Mouse (Mus musculus): ENCODE data around the gene Ptger4. TPM values are rescaled to one million over a fixed set of nuclear protein-coding genes. Genes with fewer than 3 reads are reported as not detected.

The Ptger4 gene
- polyA plus RNA-seq (2015; fragmentation: Nextera tagmentation; extraction: Ambion mirVana): 2.8 and 3.5 TPM in 2 replicates

GRCm38 (mm10) chr15:5243959-5244905, at the start of gene Ptger4:
Gene Ptger4 (minus strand): TSS chr15:5244187.
- no peak within 1 kb of the TSS for H3K27ac ChIP-seq
- no peaks in the 10 kb centered on the region for H3K36me3 ChIP-seq
- H3K4me3 ChIP-seq: peak within 1 kb of the TSS; percentile 54
- under 1% methylated on average over 61 of the region's 61 CpGs for WGBS
- ATAC-seq (ENCODE audit: low FRiP score): peak; percentile 95
- peak within 1 kb of the TSS; percentile 97 for H3K4me2 ChIP-seq
- peaks cover 71% of the 10 kb centered on the region for H3K27me3 ChIP-seq
- H3K4me1 ChIP-seq (replicated peaks): peaks cover 31% of the 10 kb centered on the region
- H3K9me3 ChIP-seq: no peaks in the 10 kb centered on the region
- peak within 1 kb of the TSS; percentile 71 for H3K9ac ChIP-seq

DNA sequence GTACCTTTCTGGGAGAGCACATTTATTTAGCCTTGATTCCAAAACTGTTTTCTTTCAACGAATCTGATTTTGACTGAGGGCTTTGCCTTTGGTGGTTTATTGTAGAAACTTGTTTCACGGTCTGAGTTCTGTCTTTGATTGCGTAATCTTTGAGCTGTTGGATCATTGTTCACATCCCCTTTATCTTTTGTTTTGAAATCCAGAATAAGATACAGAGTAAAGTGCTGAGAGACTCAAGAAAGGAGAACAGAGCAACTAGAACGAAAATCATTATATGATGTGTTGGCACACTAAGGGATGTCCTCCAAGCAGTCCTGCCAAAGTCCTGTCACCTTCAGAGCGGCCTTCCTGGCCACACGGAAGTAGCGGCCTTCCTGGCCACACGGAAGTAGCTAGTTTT, 44.4 kb upstream of the Ptger4 start:
- no peak for ATAC-seq (ENCODE audit: low FRiP score)
- 88% methylated on average over 8 of the region's 8 CpGs for WGBS
- H3K36me3 ChIP-seq: no peaks in the 10 kb centered on the region

GRCm38 (mm10) chr15:5287072-5287471, 43.1 kb upstream of the Ptger4 start:
- Histone ChIP-seq H3K27me3 (no peaks in the 10 kb centered on the region), H3K27ac (no peak overlapping the region), H3K36me3 (no peaks in the 10 kb centered on the region), H3K4me1 (replicated peaks) (no peaks in the 10 kb centered on the region), H3K4me2 (no peak overlapping the region), H3K9ac (no peak overlapping the region), H3K9me3 (no peaks in the 10 kb centered on the region), H3K4me3 (no peak overlapping the region)
- ATAC-seq (ENCODE audit: low FRiP score): no peak
- 79% methylated on average over 5 of the region's 5 CpGs for whole genome bisulfite sequencing

More for the DNA sequence above, 44.4 kb upstream of the Ptger4 start:
- no peak overlapping the region for H3K27ac ChIP-seq
- no peak overlapping the region for H3K9ac ChIP-seq
- H3K4me2 ChIP-seq: no peak overlapping the region
- no peaks in the 10 kb centered on the region for H3K9me3 ChIP-seq
- no peaks in the 10 kb centered on the region for H3K4me1 ChIP-seq (replicated peaks)
- H3K27me3 ChIP-seq: no peaks in the 10 kb centered on the region
- H3K4me3 ChIP-seq: no peak overlapping the region

DNA sequence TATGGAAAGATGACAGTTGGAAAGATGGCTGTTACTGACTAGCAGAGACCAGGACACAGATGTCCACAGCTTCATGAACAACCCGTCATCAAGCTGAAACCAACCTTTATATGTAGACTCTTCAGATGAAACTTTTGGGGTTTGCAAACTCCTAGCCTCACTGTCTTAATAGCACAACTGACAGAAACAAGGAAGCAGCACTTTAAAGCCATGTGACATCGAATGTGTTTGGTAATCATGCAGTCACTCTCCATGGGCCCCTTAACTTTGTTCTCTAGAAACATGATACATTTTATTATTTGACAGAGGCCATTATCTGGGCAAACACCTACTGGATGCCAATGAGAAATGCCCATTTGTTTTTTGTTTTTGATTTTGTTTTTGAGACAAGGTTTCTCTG, 37.3 kb upstream of the Ptger4 start:
- H3K9ac ChIP-seq: no peak overlapping the region
- 0 out of 2 replicates have a peak, but pooled peaks cover 6% of the 10 kb centered on the region for H3K9me3 ChIP-seq
- H3K36me3 ChIP-seq: no peaks in the 10 kb centered on the region
- H3K4me1 ChIP-seq (replicated peaks): no peaks in the 10 kb centered on the region
- H3K27me3 ChIP-seq: no peaks in the 10 kb centered on the region
- 92% methylated on average over 2 of the region's 2 CpGs for WGBS
- no peak overlapping the region for H3K4me2 ChIP-seq
- H3K4me3 ChIP-seq: no peak overlapping the region
- H3K27ac ChIP-seq: no peak overlapping the region
- ATAC-seq (ENCODE audit: low FRiP score): no peak

- no peaks in the 10 kb centered on the region for H3K4me1 ChIP-seq (replicated peaks)
- no peak for ATAC-seq (ENCODE audit: low FRiP score)
- H3K9me3 ChIP-seq: 0 out of 2 replicates have a peak, but pooled peaks cover 6% of the 10 kb centered on the region
- no peak overlapping the region for H3K4me2 ChIP-seq
- no peaks in the 10 kb centered on the region for H3K27me3 ChIP-seq
- 75% methylated on average over 4 of the region's 4 CpGs for WGBS
- H3K4me3 ChIP-seq: no peak overlapping the region
- no peak overlapping the region for H3K27ac ChIP-seq
- H3K9ac ChIP-seq: no peak overlapping the region
- H3K36me3 ChIP-seq: no peaks in the 10 kb centered on the region
These were observed 35.8 kb upstream of the Ptger4 start for GRCm38 (mm10) chr15:5279831-5280230.

GRCm38 (mm10) chr15:5278525-5278924, 34.5 kb upstream of the Ptger4 start:
- Histone ChIP-seq H3K36me3 (no peaks in the 10 kb centered on the region), H3K27me3 (no peaks in the 10 kb centered on the region), H3K9ac (no peak overlapping the region), H3K9me3 (0 out of 2 replicates have a peak, but pooled peaks cover 6% of the 10 kb centered on the region), H3K4me3 (no peak overlapping the region), H3K4me1 (replicated peaks) (no peaks in the 10 kb centered on the region), H3K4me2 (no peak overlapping the region), H3K27ac (no peak overlapping the region)
- no peak for ATAC-seq (ENCODE audit: low FRiP score)

DNA sequence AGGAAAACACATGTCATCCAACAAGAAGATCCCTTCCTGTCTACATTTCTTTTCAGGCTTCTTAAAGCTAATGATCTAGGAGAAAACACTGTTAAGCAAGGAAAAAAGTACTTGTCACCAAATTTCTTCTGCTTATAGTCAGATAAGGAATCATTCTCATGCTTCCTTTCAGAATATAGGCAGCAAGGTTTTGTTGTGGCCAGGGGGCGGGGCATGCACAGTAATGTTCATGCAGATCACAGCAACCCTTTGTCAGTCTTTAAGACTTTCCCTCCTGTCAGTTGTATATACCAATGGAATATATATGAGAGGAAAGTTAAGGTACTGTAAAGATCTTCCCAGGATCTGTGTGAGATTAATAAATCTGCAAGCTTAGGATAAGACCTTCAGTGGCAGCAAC, 30.0 kb upstream of the Ptger4 start:
- 93% methylated on average over 1 of the region's 1 CpGs for WGBS
- Histone ChIP-seq H3K36me3 (no peaks in the 10 kb centered on the region), H3K4me3 (no peak overlapping the region), H3K4me1 (replicated peaks) (no peaks in the 10 kb centered on the region), H3K9me3 (0 out of 2 replicates have a peak, but pooled peaks cover 6% of the 10 kb centered on the region), H3K9ac (no peak overlapping the region), H3K4me2 (no peak overlapping the region), H3K27me3 (no peaks in the 10 kb centered on the region), H3K27ac (no peak overlapping the region)
- no peak for ATAC-seq (ENCODE audit: low FRiP score)

DNA sequence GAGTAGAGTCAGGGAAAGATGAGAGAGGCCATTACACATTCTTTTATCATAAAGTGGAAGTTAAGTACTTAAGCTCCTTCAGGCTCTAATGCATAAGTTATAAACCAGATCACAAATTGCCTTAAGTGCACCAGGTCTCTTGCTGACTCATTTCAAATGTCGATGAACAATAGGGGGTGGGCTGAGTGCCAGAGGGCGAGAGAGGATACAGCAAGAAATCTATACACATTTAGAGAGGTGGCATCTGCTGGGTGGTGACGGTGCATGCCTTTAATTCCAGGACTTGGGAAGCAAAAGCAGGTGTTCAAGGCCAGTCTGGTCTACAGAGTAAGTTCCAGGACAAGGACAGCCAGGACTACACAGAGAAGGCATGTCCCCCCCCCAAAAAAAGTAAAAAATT, 22.1 kb upstream of the Ptger4 start:
- 79% methylated on average over 3 of the region's 3 CpGs for WGBS
- Histone ChIP-seq H3K27me3 (no peaks in the 10 kb centered on the region), H3K4me3 (no peak overlapping the region), H3K4me2 (no peak overlapping the region), H3K9me3 (no peaks in the 10 kb centered on the region), H3K36me3 (no peaks in the 10 kb centered on the region), H3K4me1 (replicated peaks) (peaks cover under 1% of the 10 kb centered on the region; the same call in 1 of the 2 replicates), H3K9ac (no peak overlapping the region), H3K27ac (no peak overlapping the region)
- ATAC-seq (ENCODE audit: low FRiP score): no peak

DNA sequence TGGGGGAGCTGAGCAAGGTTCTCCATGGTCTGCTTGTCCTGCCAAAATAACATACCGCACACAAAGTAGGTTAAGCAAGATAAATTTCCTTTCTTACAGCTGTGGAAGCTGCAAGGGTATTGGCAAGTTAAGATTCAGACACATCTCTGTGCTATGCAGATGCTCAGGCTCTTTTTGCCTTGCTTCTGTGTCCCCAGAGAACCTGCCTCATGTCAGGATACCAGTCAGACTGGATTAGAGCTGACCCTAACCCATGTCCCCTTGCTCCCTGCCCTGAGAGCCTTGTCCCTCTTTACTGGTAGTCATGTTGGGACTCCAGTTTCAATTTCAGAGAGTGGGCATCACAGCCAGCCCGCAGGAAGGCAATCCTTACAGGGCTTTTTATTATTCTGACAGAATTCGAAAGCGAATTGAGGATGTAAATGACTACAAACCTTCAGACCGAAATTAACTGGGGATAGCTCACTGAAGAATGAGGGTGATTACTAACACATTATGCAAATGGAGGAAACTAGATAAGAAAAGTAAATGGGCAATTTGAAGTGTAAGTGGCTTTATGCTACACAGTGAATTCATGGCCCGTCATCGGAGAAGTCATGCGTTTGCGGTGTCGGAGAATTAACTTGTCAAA, 19.0 kb upstream of the Ptger4 start:
- Histone ChIP-seq H3K9ac (no peak overlapping the region), H3K27ac (peak overlapping the region; percentile 65; the same call in 1 of the 2 replicates), H3K36me3 (no peaks in the 10 kb centered on the region), H3K4me3 (no peak overlapping the region), H3K27me3 (no peaks in the 10 kb centered on the region), H3K4me2 (no peak overlapping the region; the same call in 1 of the 2 replicates), H3K9me3 (no peaks in the 10 kb centered on the region), H3K4me1 (replicated peaks) (peaks cover 12% of the 10 kb centered on the region)
- peak; percentile 51; the same call in 1 of the 2 replicates for ATAC-seq (ENCODE audit: low FRiP score)
- 69% methylated on average over 10 of the region's 10 CpGs for WGBS

- H3K4me3 ChIP-seq: no peak overlapping the region
- no peak overlapping the region for H3K4me2 ChIP-seq
- no peaks in the 10 kb centered on the region for H3K36me3 ChIP-seq
- no peak overlapping the region for H3K9ac ChIP-seq
- 80% methylated on average over 13 of the region's 13 CpGs for WGBS
- H3K27me3 ChIP-seq: no peaks in the 10 kb centered on the region
- H3K9me3 ChIP-seq: no peaks in the 10 kb centered on the region
- peaks cover 12% of the 10 kb centered on the region for H3K4me1 ChIP-seq (replicated peaks)
- no peak overlapping the region for H3K27ac ChIP-seq
- no peak for ATAC-seq (ENCODE audit: low FRiP score)
These were observed 18.2 kb upstream of the Ptger4 start for GRCm38 (mm10) chr15:5262095-5262667.

- WGBS: 88% methylated on average over 3 of the region's 3 CpGs
- no peaks in the 10 kb centered on the region for H3K9me3 ChIP-seq
- H3K9ac ChIP-seq: no peak overlapping the region
- peaks cover 12% of the 10 kb centered on the region for H3K4me1 ChIP-seq (replicated peaks)
- H3K4me3 ChIP-seq: no peak overlapping the region
- no peak overlapping the region for H3K4me2 ChIP-seq
- H3K27ac ChIP-seq: no peak overlapping the region
- no peaks in the 10 kb centered on the region for H3K27me3 ChIP-seq
- no peak for ATAC-seq (ENCODE audit: low FRiP score)
- no peaks in the 10 kb centered on the region for H3K36me3 ChIP-seq
These were observed 17.0 kb upstream of the Ptger4 start for GRCm38 (mm10) chr15:5261004-5261403.

DNA sequence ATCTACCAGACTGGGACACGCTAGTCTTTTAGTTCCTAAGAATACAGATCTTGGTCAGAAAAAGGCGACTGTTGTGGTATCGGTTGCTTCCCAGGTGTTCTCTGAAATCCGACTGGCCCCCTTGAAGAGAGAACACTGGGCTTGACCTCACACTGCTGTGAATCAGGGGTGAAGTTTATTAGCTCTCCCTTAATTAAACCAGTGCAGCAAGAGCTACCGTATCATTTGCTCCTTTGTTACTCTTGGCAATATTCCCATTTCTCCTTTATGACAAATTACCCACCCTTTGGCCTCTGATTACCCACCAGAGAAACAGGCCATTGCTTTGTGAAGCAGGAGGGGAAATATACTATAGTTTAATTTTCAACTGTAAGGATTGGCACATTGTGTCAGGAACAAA, 16.2 kb upstream of the Ptger4 start:
- Histone ChIP-seq H3K36me3 (no peaks in the 10 kb centered on the region), H3K4me2 (no peak overlapping the region), H3K27me3 (no peaks in the 10 kb centered on the region), H3K4me1 (replicated peaks) (peaks cover 12% of the 10 kb centered on the region), H3K27ac (no peak overlapping the region), H3K9me3 (no peaks in the 10 kb centered on the region), H3K4me3 (no peak overlapping the region), H3K9ac (no peak overlapping the region)
- WGBS: 40% methylated on average over 5 of the region's 5 CpGs
- ATAC-seq (ENCODE audit: low FRiP score): peak; percentile 59

All from hindbrain, embryonic 13.5 days (tissue).